8 mouse cellular contexts compared by ENCODE assay signal in the genomic region with DNA sequence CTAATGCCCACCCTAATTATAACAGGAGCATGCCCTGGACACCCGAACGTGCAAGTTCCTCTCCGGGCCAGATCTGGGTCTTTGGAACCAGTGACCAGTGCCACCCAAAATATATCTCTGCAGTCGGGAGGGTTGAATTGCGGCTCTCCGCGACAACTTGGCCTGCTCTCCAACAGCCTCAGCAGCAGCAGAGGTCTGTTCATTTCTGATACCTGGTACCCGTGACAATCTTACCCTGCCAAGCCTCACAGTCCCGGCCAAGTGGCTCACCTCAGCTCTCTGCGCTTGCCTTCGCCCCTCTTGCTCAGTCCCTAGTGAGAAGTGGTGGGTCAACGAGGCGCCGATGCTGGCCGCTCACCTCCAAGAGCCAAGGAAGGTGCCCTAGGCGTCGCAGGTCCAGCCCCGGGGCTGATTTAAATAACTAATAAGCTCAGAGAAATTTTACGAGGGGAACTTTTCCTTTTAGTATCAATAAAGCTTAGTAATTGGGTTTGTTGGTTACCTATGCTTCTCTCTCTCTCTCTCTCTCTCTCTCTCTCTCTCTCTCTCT. TPM values are rescaled to one million over a fixed set of nuclear protein-coding genes. Genes with fewer than 3 reads are reported as not detected.
DNase-seq lines count a peak whose midpoint lies in the region; ATAC-seq and TF ChIP-seq lines count a peak whose summit lies in the region.

TSS of gene Satb2 (minus strand) at position 500 of the 550 bp plus-strand sequence.

- H3K4me2 ChIP-seq in kidney, postnatal 0 days (ENCODE audit: low read length): peak within 1 kb of the TSS; percentile 48
- H3K4me2 ChIP-seq in hindbrain, embryonic 14.5 days (replicated peaks): peak within 1 kb of the TSS; percentile 50; the same call in 1 of the 2 replicates
- H3K4me2 ChIP-seq in midbrain, embryonic 11.5 days: peak within 1 kb of the TSS; percentile 36

- H3K9me3 ChIP-seq in kidney, postnatal 0 days (replicated peaks; ENCODE audit: low read length): no peaks in the 10 kb centered on the region
- H3K9me3 ChIP-seq in hindbrain, embryonic 14.5 days (ENCODE audit: control insufficient read depth, low read length): no peaks in the 10 kb centered on the region
- H3K9me3 ChIP-seq in midbrain, embryonic 11.5 days (ENCODE audit: control insufficient read depth, low read length): no peaks in the 10 kb centered on the region

- WGBS in kidney, postnatal 0 days: 2% methylated on average over 19 of the region's 19 CpGs
- WGBS in hindbrain, embryonic 14.5 days: 2% methylated on average over 19 of the region's 19 CpGs
- WGBS in midbrain, embryonic 11.5 days: under 1% methylated on average over 19 of the region's 19 CpGs

- no peak within 1 kb of the TSS for H3K27ac ChIP-seq in kidney, postnatal 0 days
- H3K27ac ChIP-seq in hindbrain, embryonic 14.5 days: no peak within 1 kb of the TSS
- H3K27ac ChIP-seq in midbrain, embryonic 11.5 days (ENCODE audit: low read depth, low read length): no peak within 1 kb of the TSS

- no peak for DNase-seq in kidney, postnatal 0 days (ENCODE audit: low spot score)
- DNase-seq in kidney, postnatal 10 days: no peak
- DNase-seq in embryo, embryonic 9.5 days (ENCODE audit: extremely low spot score): peak; percentile 38
- no peak for DNase-seq in hindbrain, embryonic 14.5 days (ENCODE audit: low spot score)
- peak; percentile 94 for DNase-seq in midbrain, embryonic 11.5 days (ENCODE audit: low spot score, missing footprints)
- DNase-seq in adrenal gland, postnatal 10 days: no peak
- DNase-seq in frontal cortex, postnatal 10 days (ENCODE audit: low spot score in 2 of 2): no peak
- DNase-seq in ovary, postnatal 14 days (ENCODE audit: low spot score): no peak

- peak within 1 kb of the TSS; percentile 28 for H3K4me3 ChIP-seq in kidney, postnatal 0 days (replicated peaks; ENCODE audit: low read depth, low read length)
- no peak within 1 kb of the TSS; the same call in 1 of the 2 replicates for H3K4me3 ChIP-seq in hindbrain, embryonic 14.5 days (replicated peaks; ENCODE audit: low read length)
- peak within 1 kb of the TSS; percentile 13; the same call in 1 of the 2 replicates for H3K4me3 ChIP-seq in midbrain, embryonic 11.5 days (ENCODE audit: low read depth, low read length)

- H3K9ac ChIP-seq in kidney, postnatal 0 days (ENCODE audit: low read depth, low read length): no peak within 1 kb of the TSS
- no peak within 1 kb of the TSS for H3K9ac ChIP-seq in hindbrain, embryonic 14.5 days
- H3K9ac ChIP-seq in midbrain, embryonic 11.5 days (ENCODE audit: low read length): no peak within 1 kb of the TSS

- no peak for ATAC-seq in kidney, postnatal 0 days (replicated peaks; ENCODE audit: low FRiP score, low read depth)
- no peak for ATAC-seq in hindbrain, embryonic 14.5 days (ENCODE audit: low FRiP score)
- no peak for ATAC-seq in midbrain, embryonic 11.5 days (ENCODE audit: low FRiP score)

- no peaks in the 10 kb centered on the region for H3K36me3 ChIP-seq in kidney, postnatal 0 days (ENCODE audit: insufficient read depth, low read length)
- no peaks in the 10 kb centered on the region for H3K36me3 ChIP-seq in hindbrain, embryonic 14.5 days (replicated peaks; ENCODE audit: control insufficient read depth, insufficient read depth)
- H3K36me3 ChIP-seq in midbrain, embryonic 11.5 days (ENCODE audit: control insufficient read depth, insufficient read depth, low read length): no peaks in the 10 kb centered on the region

- TF ChIP-seq CTCF in kidney, postnatal 0 days (IDR thresholded peaks at IDR 0.05; ENCODE audit: low read depth): no peak

- peaks cover 63% of the 10 kb centered on the region for H3K27me3 ChIP-seq in kidney, postnatal 0 days (ENCODE audit: insufficient read depth, low read length)
- H3K27me3 ChIP-seq in hindbrain, embryonic 14.5 days (ENCODE audit: control insufficient read depth, insufficient read depth, low read length): peaks cover 84% of the 10 kb centered on the region
- H3K27me3 ChIP-seq in midbrain, embryonic 11.5 days (ENCODE audit: control insufficient read depth, insufficient read depth, low read length): peaks cover 74% of the 10 kb centered on the region

- H3K4me1 ChIP-seq in kidney, postnatal 0 days (replicated peaks; ENCODE audit: insufficient read depth, low read length): peaks cover 3% of the 10 kb centered on the region; the same call in 1 of the 2 replicates
- peaks cover 3% of the 10 kb centered on the region for H3K4me1 ChIP-seq in hindbrain, embryonic 14.5 days (replicated peaks; ENCODE audit: control insufficient read depth, insufficient read depth, low read length)
- H3K4me1 ChIP-seq in midbrain, embryonic 11.5 days (ENCODE audit: control insufficient read depth, insufficient read depth, low read length): peaks cover 7% of the 10 kb centered on the region; the same call in 1 of the 2 replicates

RNA-seq across cellular contexts. Expression of gene Satb2, which starts in this region (rescaled TPM):
- 2.2 and 2.8 TPM in 2 replicates for polyA plus RNA-seq in kidney, postnatal 0 days (2015; fragmentation: Nextera tagmentation; extraction: Ambion mirVana)
- 0.96 and 1.2 TPM in 2 replicates for polyA plus RNA-seq in hindbrain, embryonic 14.5 days (2014; fragmentation: Nextera tagmentation; extraction: Ambion mirVana)
- 1.2 and 1.5 TPM in 2 replicates for polyA plus RNA-seq in midbrain, embryonic 11.5 days (2014; fragmentation: Nextera tagmentation; extraction: Ambion mirVana)
- total RNA-seq in adrenal gland, postnatal 10 days (2021): 1 to 10 TPM; 1.2 to 3.6 TPM

Comparison
In these comparisons a context has a peak if more than half of its experiments do, and no peak if none do; other contexts are left out.
1. DNase-seq: peak in embryo, embryonic 9.5 days (single experiment) and midbrain, embryonic 11.5 days (single experiment); none in kidney, postnatal 0 days (single experiment), kidney, postnatal 10 days (single experiment), hindbrain, embryonic 14.5 days (single experiment), adrenal gland, postnatal 10 days (single experiment), frontal cortex, postnatal 10 days (0 of 2) and ovary, postnatal 14 days (single experiment).
2. Peak in every context shown above with its lines, with median percentiles within 50 percentile points of each other: H3K4me2 ChIP-seq.